8 mouse cellular contexts compared by ENCODE assay signal in the genomic region with DNA sequence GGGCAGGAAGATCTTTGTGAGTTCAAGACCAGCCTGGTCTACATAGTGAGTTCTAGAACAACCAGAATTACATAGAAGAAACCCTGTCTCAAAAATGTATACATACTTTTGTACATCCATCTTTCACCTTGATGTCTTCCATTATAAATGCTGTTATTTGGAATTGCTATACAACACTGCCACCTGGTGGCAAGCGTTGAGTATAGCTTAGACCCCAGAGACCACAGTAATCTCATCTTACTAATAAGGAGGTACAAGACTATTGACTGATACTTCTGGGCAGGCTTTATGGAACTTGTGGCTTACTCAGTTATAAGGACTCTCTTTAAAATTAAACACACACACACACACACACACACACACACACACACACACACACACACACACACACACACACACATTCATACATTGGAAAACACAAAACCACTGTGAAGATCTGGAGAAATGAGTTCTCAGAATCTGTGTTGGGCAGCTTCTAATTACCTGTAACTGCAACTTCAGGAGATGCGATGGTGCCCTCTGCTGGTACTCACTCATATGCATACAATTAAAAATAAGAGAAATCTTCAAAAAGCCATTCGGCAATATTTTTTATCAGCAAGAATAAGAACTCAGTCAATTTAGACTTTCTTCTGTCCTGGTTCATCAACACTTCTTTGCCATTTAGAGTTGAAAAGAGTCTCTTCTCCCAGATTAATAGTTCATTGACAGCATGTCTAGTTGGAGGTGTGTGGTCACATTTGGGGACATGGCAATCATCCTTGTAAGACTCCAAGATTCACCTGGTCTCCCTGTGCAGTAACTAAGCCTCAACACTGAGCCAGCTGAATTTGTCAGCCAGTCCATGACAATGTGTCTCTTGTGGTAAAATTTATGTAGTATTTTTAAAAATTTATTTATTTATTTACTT. TPM values are rescaled to one million over a fixed set of nuclear protein-coding genes. Genes with fewer than 3 reads are reported as not detected.
A peak's percentile ranks its signal among the peaks of the same experiment; 100 is the strongest.
DNase-seq lines count a peak whose midpoint lies in the region; ATAC-seq lines count a peak whose summit lies in the region.

No protein-coding gene starts in this region.

- DNase-seq in ovary, postnatal 14 days (ENCODE audit: low spot score) = peak; percentile 57
- no peak for DNase-seq in ovary, postnatal 10 days (ENCODE audit: low spot score)
- DNase-seq in c-Kit-negative CD71-positive TER-119-positive erythroid progenitor cells, embryonic 14.5 days (ENCODE audit: low read depth, low spot score) = peak; percentile 68
- DNase-seq in forebrain, embryonic 11.5 days (ENCODE audit: low spot score) = peak; percentile 85
- DNase-seq in limb, embryonic 10.5 days (ENCODE audit: low spot score) = peak; percentile 76
- peak; percentile 83 for DNase-seq in thymus, postnatal 4 days

- 31% methylated on average over 3 of the region's 3 CpGs for WGBS in forebrain, embryonic 11.5 days
- 27% methylated on average over 3 of the region's 3 CpGs for WGBS in hindbrain, embryonic 15.5 days
- WGBS in limb, embryonic 10.5 days = 32% methylated on average over 3 of the region's 3 CpGs
- 31% methylated on average over 3 of the region's 3 CpGs for WGBS in neural tube, embryonic 13.5 days

- H3K27me3 ChIP-seq in forebrain, embryonic 11.5 days (ENCODE audit: control insufficient read depth, insufficient read depth, low read length) = no peaks in the 10 kb centered on the region
- peaks cover 5% of the 10 kb centered on the region; the same call in 1 of the 2 replicates for H3K27me3 ChIP-seq in hindbrain, embryonic 15.5 days
- H3K27me3 ChIP-seq in limb, embryonic 10.5 days (ENCODE audit: low read depth, poor library complexity, severe bottlenecking) = peaks cover 10% of the 10 kb centered on the region
- H3K27me3 ChIP-seq in neural tube, embryonic 13.5 days = peaks cover 14% of the 10 kb centered on the region

- no peaks in the 10 kb centered on the region for H3K4me1 ChIP-seq in forebrain, embryonic 11.5 days (replicated peaks; ENCODE audit: control insufficient read depth, insufficient read depth, low read length)
- peaks cover 5% of the 10 kb centered on the region; the same call in 1 of the 2 replicates for H3K4me1 ChIP-seq in hindbrain, embryonic 15.5 days (replicated peaks)
- H3K4me1 ChIP-seq in limb, embryonic 10.5 days = peaks cover 8% of the 10 kb centered on the region
- no peaks in the 10 kb centered on the region for H3K4me1 ChIP-seq in neural tube, embryonic 13.5 days (replicated peaks)

- no peak overlapping the region for H3K4me3 ChIP-seq in forebrain, embryonic 11.5 days (ENCODE audit: low read depth, low read length)
- no peak overlapping the region for H3K4me3 ChIP-seq in hindbrain, embryonic 15.5 days
- H3K4me3 ChIP-seq in limb, embryonic 10.5 days = no peak overlapping the region
- H3K4me3 ChIP-seq in neural tube, embryonic 13.5 days = no peak overlapping the region

- ATAC-seq in forebrain, embryonic 11.5 days (replicated peaks; ENCODE audit: low FRiP score) = no peak
- peak; percentile 27; the same call in 1 of the 2 replicates for ATAC-seq in hindbrain, embryonic 15.5 days (ENCODE audit: low FRiP score, low read depth)
- ATAC-seq in neural tube, embryonic 13.5 days (ENCODE audit: low read depth) = 0 out of 2 replicates have a peak, but pooled peaks have one; percentile 20

- H3K9me3 ChIP-seq in forebrain, embryonic 11.5 days (ENCODE audit: control insufficient read depth, low read length) = no peaks in the 10 kb centered on the region
- no peaks in the 10 kb centered on the region for H3K9me3 ChIP-seq in hindbrain, embryonic 15.5 days
- no peaks in the 10 kb centered on the region for H3K9me3 ChIP-seq in limb, embryonic 10.5 days (replicated peaks)
- H3K9me3 ChIP-seq in neural tube, embryonic 13.5 days = no peaks in the 10 kb centered on the region

- H3K4me2 ChIP-seq in forebrain, embryonic 11.5 days (ENCODE audit: low read depth, low read length, severe bottlenecking) = no peak overlapping the region
- no peak overlapping the region for H3K4me2 ChIP-seq in hindbrain, embryonic 15.5 days
- H3K4me2 ChIP-seq in neural tube, embryonic 13.5 days = no peak overlapping the region

- H3K36me3 ChIP-seq in forebrain, embryonic 11.5 days (ENCODE audit: control insufficient read depth, insufficient read depth, low read length) = no peaks in the 10 kb centered on the region
- no peaks in the 10 kb centered on the region for H3K36me3 ChIP-seq in hindbrain, embryonic 15.5 days
- H3K36me3 ChIP-seq in limb, embryonic 10.5 days = no peaks in the 10 kb centered on the region
- no peaks in the 10 kb centered on the region for H3K36me3 ChIP-seq in neural tube, embryonic 13.5 days

- no peak overlapping the region for H3K9ac ChIP-seq in forebrain, embryonic 11.5 days (ENCODE audit: low read length)
- no peak overlapping the region for H3K9ac ChIP-seq in hindbrain, embryonic 15.5 days
- no peak overlapping the region for H3K9ac ChIP-seq in neural tube, embryonic 13.5 days

- H3K27ac ChIP-seq in forebrain, embryonic 11.5 days (ENCODE audit: low read depth, low read length) = no peak overlapping the region
- H3K27ac ChIP-seq in hindbrain, embryonic 15.5 days (replicated peaks) = no peak overlapping the region
- H3K27ac ChIP-seq in limb, embryonic 10.5 days = no peak overlapping the region
- no peak overlapping the region for H3K27ac ChIP-seq in neural tube, embryonic 13.5 days (replicated peaks)

RNA-seq across cellular contexts. Expression of gene Cwh43, which starts 22.9 kb away (rescaled TPM):
- polyA plus RNA-seq in forebrain, embryonic 11.5 days (2014; fragmentation: Nextera tagmentation; extraction: Ambion mirVana) = not detected in 2 replicates
- polyA plus RNA-seq in hindbrain, embryonic 15.5 days (2015; fragmentation: Nextera tagmentation; extraction: Ambion mirVana) = 0.29 and 0.39 TPM in 2 replicates
- not detected in 2 replicates for polyA plus RNA-seq in limb, embryonic 10.5 days (2016; fragmentation: Nextera tagmentation; extraction: Ambion mirVana)
- polyA plus RNA-seq in neural tube, embryonic 13.5 days (2015; fragmentation: Nextera tagmentation; extraction: Ambion mirVana) = 0.32 and 0.33 TPM in 2 replicates

RNA-seq across cellular contexts. Expression of gene Ociad2, which starts 42.2 kb away (rescaled TPM):
- polyA plus RNA-seq in forebrain, embryonic 11.5 days (2014; fragmentation: Nextera tagmentation; extraction: Ambion mirVana) = 8.8 and 9.1 TPM in 2 replicates
- polyA plus RNA-seq in hindbrain, embryonic 15.5 days (2015; fragmentation: Nextera tagmentation; extraction: Ambion mirVana) = 21.8 and 23.9 TPM in 2 replicates
- 6.0 and 6.6 TPM in 2 replicates for polyA plus RNA-seq in limb, embryonic 10.5 days (2016; fragmentation: Nextera tagmentation; extraction: Ambion mirVana)
- polyA plus RNA-seq in neural tube, embryonic 13.5 days (2015; fragmentation: Nextera tagmentation; extraction: Ambion mirVana) = 19.1 and 21.9 TPM in 2 replicates
